Mouse (Mus musculus) megakaryocyte, embryonic 14.5 days (primary cell): ENCODE data around the gene Pnmt.

ENCODE experiments used
- FLI1 ChIP-seq: IDR thresholded peaks from 2 replicates; pipeline ENCODE4 v1.6.1; 2012; ENCODE audit warnings: low read length, inconsistent platforms, mixed read lengths
- GATA1 ChIP-seq: IDR thresholded peaks from 3 replicates; pipeline ENCODE4 v1.6.1; 2012; ENCODE audit warnings: mixed read lengths, low read length, inconsistent platforms, borderline replicate concordance

GRCm38 (mm10) chr11:98373244-98373643, 13.0 kb upstream of the Pnmt start:
- no peak for TF ChIP-seq GATA1
- TF ChIP-seq FLI1: no peak
